In the genomic region with DNA sequence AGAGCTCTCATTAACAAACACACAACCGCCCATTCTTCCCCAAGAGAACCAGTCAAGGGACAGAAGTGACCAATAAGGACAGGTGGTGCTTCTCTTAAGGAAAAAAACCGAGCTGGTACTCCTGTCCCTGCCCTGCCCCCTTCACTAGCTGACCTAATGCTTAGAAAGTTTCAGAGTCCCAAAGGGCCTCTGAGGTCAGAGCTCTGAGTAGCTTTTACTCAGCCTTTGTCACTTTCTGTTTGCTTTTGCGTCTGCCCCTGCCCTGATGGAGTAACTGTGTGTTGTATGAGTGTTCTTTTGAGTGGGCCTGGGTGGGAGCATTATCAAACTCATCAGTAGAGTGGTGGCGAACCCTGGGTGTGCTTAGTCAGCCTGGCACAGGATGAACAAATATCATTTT, we compare ENCODE assay signal across 9 mouse cellular contexts. TPM values are rescaled to one million over a fixed set of nuclear protein-coding genes. Genes with fewer than 3 reads are reported as not detected.
DNase-seq lines count a peak whose midpoint lies in the region; ATAC-seq and TF ChIP-seq lines count a peak whose summit lies in the region.
"Had no signal": no experiment of that assay in that cellular context is flagged by ENCODE, and none has a peak within 500 bp of the region (broad histone marks: within the 10 kb centered on the region; RNA-seq: fewer than 3 reads in every experiment).

No protein-coding gene starts in this region.

- DNase-seq in heart, adult 2 months = no peak
- no peak for DNase-seq in heart, postnatal 4 days
- DNase-seq in 3T3-L1 (ENCODE audit: low read depth, low spot score) = peak; percentile 82
- DNase-seq in embryo, embryonic 10.5 days (ENCODE audit: low spot score) = peak; percentile 69
- DNase-seq in right cerebral cortex, postnatal 14 days = no peak
- DNase-seq in cerebellum, adult 9-10 months = no peak
- DNase-seq in layer of hippocampus, adult 11-12 months (ENCODE audit: low spot score) = no peak

- no peak for TF ChIP-seq CTCF in heart, adult 2 months (IDR thresholded peaks at IDR 0.05)

- H3K4me2 ChIP-seq in liver, embryonic 15.5 days = peak overlapping the region; percentile 10; the same call in 1 of the 2 replicates

- 29% methylated on average over 4 of the region's 4 CpGs for WGBS in heart, adult 2 months
- WGBS in liver, embryonic 15.5 days (ENCODE audit: insufficient replicate concordance) = 38% methylated on average over 4 of the region's 4 CpGs

- peak; percentile 28; the same call in 1 of the 2 replicates for ATAC-seq in liver, embryonic 15.5 days (ENCODE audit: insufficient read depth)

- H3K9me3 ChIP-seq in liver, embryonic 15.5 days (replicated peaks) = no peaks in the 10 kb centered on the region

- H3K36me3 ChIP-seq in heart, adult 2 months (ENCODE audit: control insufficient read depth, insufficient read depth, low read length) = peaks cover 4% of the 10 kb centered on the region; the same call in 1 of the 2 replicates
- H3K36me3 ChIP-seq in liver, embryonic 15.5 days (replicated peaks) = no peaks in the 10 kb centered on the region

- intact Hi-C loops in heart, adult 2 months (cut with DNase I) = no loop called here

- H3K79me2 ChIP-seq in heart, adult 2 months (replicated peaks; ENCODE audit: control insufficient read depth, insufficient read depth, low read length) = no peaks in the 10 kb centered on the region

- no peak overlapping the region for H3K9ac ChIP-seq in heart, adult 2 months (ENCODE audit: low read depth, low read length)
- no peak overlapping the region for H3K9ac ChIP-seq in liver, embryonic 15.5 days

- TF ChIP-seq EP300 in heart, adult 2 months (IDR thresholded peaks at IDR 0.05; ENCODE audit: insufficient read depth, low read depth, low read length) = no peak

- H3K27ac ChIP-seq in heart, adult 2 months = peak overlapping the region; percentile 34
- H3K27ac ChIP-seq in liver, embryonic 15.5 days (replicated peaks) = no peak overlapping the region

- no peak for TF ChIP-seq POLR2A in heart, adult 2 months (IDR thresholded peaks at IDR 0.05; ENCODE audit: insufficient read depth, low read depth, low read length)

- no peak overlapping the region for H3K4me3 ChIP-seq in heart, adult 2 months
- no peak overlapping the region for H3K4me3 ChIP-seq in liver, embryonic 15.5 days (replicated peaks)

- no peaks in the 10 kb centered on the region for H3K27me3 ChIP-seq in heart, adult 2 months (ENCODE audit: control insufficient read depth, insufficient read depth, low read length)
- H3K27me3 ChIP-seq in liver, embryonic 15.5 days = peaks cover 16% of the 10 kb centered on the region

- H3K4me1 ChIP-seq in heart, adult 2 months (ENCODE audit: control insufficient read depth, insufficient read depth, low read length) = peaks cover 11% of the 10 kb centered on the region
- peaks cover 6% of the 10 kb centered on the region; the same call in 1 of the 2 replicates for H3K4me1 ChIP-seq in liver, embryonic 15.5 days (replicated peaks)

RNA-seq across cellular contexts. Expression of gene Ier5, which starts 9.0 kb away (rescaled TPM):
- total RNA-seq in heart, adult 2 months (2021) = 10 to 100 TPM; 12.5 to 16.8 TPM
- polyA plus RNA-seq in heart, adult 2 months (2012; rRNA removed) = 9.8 and 13.5 TPM in 2 replicates
- 10 to 100 TPM; 26.1 to 26.6 TPM for total RNA-seq in heart, postnatal 4 days (2021)
- polyA plus RNA-seq in liver, embryonic 15.5 days (2015; fragmentation: Nextera tagmentation; extraction: Ambion mirVana) = 2.5 and 2.7 TPM in 2 replicates

RNA-seq across cellular contexts. Expression of gene Mr1, which starts 38.2 kb away (rescaled TPM):
- 1 to 10 TPM; 6.5 to 6.7 TPM for total RNA-seq in heart, adult 2 months (2021)
- polyA plus RNA-seq in heart, adult 2 months (2012; rRNA removed) = 6.1 and 11.9 TPM in 2 replicates
- total RNA-seq in heart, postnatal 4 days (2021) = 1 to 10 TPM; 8.8 to 9.4 TPM
- 0.71 and 0.76 TPM in 2 replicates for polyA plus RNA-seq in liver, embryonic 15.5 days (2015; fragmentation: Nextera tagmentation; extraction: Ambion mirVana)
- total RNA-seq: ES-E14 had no signal

RNA-seq across cellular contexts. Expression of gene Stx6, which starts 50.1 kb away (rescaled TPM):
- total RNA-seq in heart, adult 2 months (2021) = 10 to 100 TPM; 22.2 to 23.0 TPM
- 18.0 and 19.0 TPM in 2 replicates for polyA plus RNA-seq in heart, adult 2 months (2012; rRNA removed)
- total RNA-seq in heart, postnatal 4 days (2021) = 10 to 100 TPM; 53.0 to 56.5 TPM
- 8.6 and 9.0 TPM in 2 replicates for polyA plus RNA-seq in liver, embryonic 15.5 days (2015; fragmentation: Nextera tagmentation; extraction: Ambion mirVana)

Comparison
In these comparisons a context has a peak if more than half of its experiments do, and no peak if none do; other contexts are left out.
1. DNase-seq: peak in 3T3-L1 (single experiment) and embryo, embryonic 10.5 days (single experiment); none in heart, adult 2 months (0 of 2), heart, postnatal 4 days (single experiment), right cerebral cortex, postnatal 14 days (single experiment), cerebellum, adult 9-10 months (single experiment) and layer of hippocampus, adult 11-12 months (single experiment).